Mouse (Mus musculus): ENCODE measurements at regions not wholly inside any gene's neighbourhood (a gene's known extent, or its start where the extent isn't known, plus 50 kb on each side); places are given as distances from the start of the nearest gene placed in this dataset.

- no peak for DNase-seq (ENCODE audit: low read depth, low spot score)
Measured at GRCm38 (mm10) chrX:162235552-162235951, 76.0 kb upstream of the Nhs start.

DNA sequence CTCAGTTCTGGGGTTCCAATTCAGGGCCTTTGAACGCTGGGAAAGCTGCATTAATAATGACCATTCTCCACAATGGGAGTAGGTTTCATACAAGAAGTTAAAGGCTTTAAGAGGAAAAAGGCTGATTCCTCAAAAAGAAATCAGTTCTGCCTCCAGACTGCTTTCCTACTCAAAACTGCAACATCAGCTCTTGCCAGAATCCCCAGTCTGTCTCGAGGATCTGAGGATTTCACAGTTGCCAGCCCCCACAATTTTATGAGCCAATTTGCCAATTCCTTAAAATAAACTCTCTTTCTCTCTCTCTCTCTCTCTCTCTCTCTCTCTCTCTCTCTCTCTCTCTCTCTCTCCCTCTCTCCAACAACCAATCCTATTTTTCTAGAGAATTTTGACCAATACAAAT, 51.3 kb upstream of the Nhs start:
- DNase-seq (ENCODE audit: low read depth, low spot score) = no peak
